Mouse (Mus musculus): ENCODE measurements around the gene Plcd3. TPM values are rescaled to one million over a fixed set of nuclear protein-coding genes. Genes with fewer than 3 reads are reported as not detected.

Gene Plcd3
- polyA plus RNA-seq, 1 experiment = 11.8 TPM

DNA sequence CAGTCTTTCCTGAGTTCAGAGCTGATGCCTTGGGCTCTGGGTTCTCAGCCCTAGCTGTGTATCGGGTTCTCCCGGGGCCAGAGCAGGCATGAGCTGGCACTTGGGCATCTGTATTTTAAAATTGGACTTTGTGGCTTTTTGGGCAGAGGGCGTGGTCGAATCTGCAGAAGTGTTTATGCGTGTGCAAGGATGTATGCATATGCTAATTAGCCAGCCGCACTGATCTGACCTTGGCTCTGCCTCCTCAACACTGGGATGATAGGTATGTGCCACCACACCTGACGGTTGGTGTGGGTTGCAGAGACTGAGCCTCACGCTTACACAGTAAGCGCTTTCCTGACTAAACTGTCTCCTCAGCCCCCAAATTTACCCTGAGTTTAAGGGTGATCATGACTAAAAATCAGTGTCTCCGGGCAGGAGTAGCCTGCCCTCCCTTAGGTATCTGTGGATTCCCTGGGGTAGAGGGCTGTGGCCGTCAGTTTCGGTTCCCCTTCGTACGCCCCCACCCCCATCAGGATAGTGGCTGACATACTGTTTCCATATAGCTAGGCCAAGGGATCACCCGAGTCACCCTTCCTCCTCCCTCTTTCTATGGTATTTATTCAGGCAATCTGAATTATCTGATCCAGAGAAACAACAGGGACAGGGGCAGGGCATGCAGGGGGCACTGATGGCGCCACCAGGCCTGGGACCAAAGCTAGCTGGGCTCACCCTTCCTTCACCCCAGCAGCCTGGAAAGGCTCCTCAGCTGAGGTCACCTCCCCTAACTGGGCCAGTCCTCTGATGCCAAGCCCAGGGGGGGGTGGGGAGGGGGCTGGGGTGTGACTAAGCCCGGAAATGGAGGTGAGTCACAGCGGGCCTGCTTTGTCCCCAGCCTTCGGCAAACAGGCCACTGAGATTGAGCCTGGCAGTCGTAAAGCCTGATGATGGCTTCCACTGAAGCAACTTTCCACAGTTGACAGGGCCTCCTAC lies 7.3 kb downstream of the Plcd3 start:
- DNase-seq = no peak
- no peak overlapping the region for H3K4me3 ChIP-seq (replicated peaks; ENCODE audit: insufficient read depth, low read depth, low read length)
- H3K27ac ChIP-seq (ENCODE audit: insufficient read depth, low read length) = no peak overlapping the region
- WGBS = 81% methylated on average over 20 of the region's 20 CpGs
- no peaks in the 10 kb centered on the region for H3K27me3 ChIP-seq (ENCODE audit: control insufficient read depth, insufficient read depth, low read length)
- no peaks in the 10 kb centered on the region; the same call in 1 of the 2 replicates for H3K4me1 ChIP-seq (ENCODE audit: control insufficient read depth, insufficient read depth, low read length)
- TF ChIP-seq POLR2A (IDR thresholded peaks at IDR 0.05; ENCODE audit: borderline replicate concordance, insufficient read depth, low read length) = no peak
- TF ChIP-seq CTCF (IDR thresholded peaks at IDR 0.05; ENCODE audit: borderline replicate concordance, insufficient read depth, low read depth, low read length) = no peak

DNA sequence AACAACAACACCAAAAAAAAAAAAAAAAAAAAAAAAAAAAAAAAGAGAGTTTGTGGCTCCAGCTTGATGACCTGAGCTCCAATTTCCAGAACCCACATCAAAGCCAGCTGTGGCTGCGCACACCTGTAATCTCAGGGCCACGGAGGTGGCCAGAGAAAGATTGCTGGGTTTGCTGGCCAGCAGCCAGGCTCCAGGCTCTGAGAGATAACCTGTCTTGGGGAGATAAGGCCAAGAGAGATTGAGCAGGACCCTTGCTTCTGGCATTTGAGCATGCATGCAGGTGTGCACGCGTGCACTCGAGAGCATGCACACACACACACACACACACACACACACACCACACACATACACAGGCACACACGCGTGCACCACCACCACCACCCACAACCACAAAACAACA lies 8.2 kb downstream of the Plcd3 start:
- Histone ChIP-seq H3K27me3 (ENCODE audit: control insufficient read depth, insufficient read depth, low read length) (no peaks in the 10 kb centered on the region), H3K4me3 (replicated peaks; ENCODE audit: insufficient read depth, low read depth, low read length) (no peak overlapping the region), H3K4me1 (ENCODE audit: control insufficient read depth, insufficient read depth, low read length) (no peaks in the 10 kb centered on the region; the same call in 1 of the 2 replicates), H3K27ac (ENCODE audit: insufficient read depth, low read length) (no peak overlapping the region)
- TF ChIP-seq POLR2A (IDR thresholded peaks at IDR 0.05; ENCODE audit: borderline replicate concordance, insufficient read depth, low read length) (no peak), CTCF (IDR thresholded peaks at IDR 0.05; ENCODE audit: borderline replicate concordance, insufficient read depth, low read depth, low read length) (no peak)
- 93% methylated on average over 7 of the region's 7 CpGs for WGBS
- no peak for DNase-seq

DNA sequence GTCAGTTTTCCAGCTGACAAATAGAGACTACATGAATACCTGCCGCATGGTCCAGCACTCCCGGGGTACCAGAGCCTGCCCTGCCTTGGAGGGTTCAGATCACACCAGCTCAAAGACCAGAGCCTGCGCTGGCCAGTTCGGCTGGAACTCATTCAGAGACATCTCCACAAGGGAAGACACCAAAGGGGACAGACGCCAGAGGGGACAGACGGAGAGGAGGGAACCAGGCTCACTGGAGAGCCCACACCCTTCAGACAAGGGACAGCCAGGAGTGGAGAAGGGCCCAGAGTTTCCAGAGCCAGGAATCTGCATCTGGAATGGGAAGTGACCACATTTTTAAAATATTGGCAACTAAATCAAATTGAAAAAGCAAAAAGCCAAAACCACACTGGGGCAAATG lies 19.8 kb downstream of the Plcd3 start:
- no peaks in the 10 kb centered on the region for H3K4me1 ChIP-seq (ENCODE audit: control insufficient read depth, insufficient read depth, low read length)
- no peak overlapping the region for H3K4me3 ChIP-seq (replicated peaks; ENCODE audit: insufficient read depth, low read depth, low read length)
- no peak overlapping the region for H3K27ac ChIP-seq (ENCODE audit: insufficient read depth, low read length)
- 66% methylated on average over 6 of the region's 6 CpGs for WGBS
- TF ChIP-seq POLR2A (IDR thresholded peaks at IDR 0.05; ENCODE audit: borderline replicate concordance, insufficient read depth, low read length) = no peak
- TF ChIP-seq CTCF (IDR thresholded peaks at IDR 0.05; ENCODE audit: borderline replicate concordance, insufficient read depth, low read depth, low read length) = no peak
- H3K27me3 ChIP-seq (ENCODE audit: control insufficient read depth, insufficient read depth, low read length) = no peaks in the 10 kb centered on the region
- DNase-seq = no peak

DNA sequence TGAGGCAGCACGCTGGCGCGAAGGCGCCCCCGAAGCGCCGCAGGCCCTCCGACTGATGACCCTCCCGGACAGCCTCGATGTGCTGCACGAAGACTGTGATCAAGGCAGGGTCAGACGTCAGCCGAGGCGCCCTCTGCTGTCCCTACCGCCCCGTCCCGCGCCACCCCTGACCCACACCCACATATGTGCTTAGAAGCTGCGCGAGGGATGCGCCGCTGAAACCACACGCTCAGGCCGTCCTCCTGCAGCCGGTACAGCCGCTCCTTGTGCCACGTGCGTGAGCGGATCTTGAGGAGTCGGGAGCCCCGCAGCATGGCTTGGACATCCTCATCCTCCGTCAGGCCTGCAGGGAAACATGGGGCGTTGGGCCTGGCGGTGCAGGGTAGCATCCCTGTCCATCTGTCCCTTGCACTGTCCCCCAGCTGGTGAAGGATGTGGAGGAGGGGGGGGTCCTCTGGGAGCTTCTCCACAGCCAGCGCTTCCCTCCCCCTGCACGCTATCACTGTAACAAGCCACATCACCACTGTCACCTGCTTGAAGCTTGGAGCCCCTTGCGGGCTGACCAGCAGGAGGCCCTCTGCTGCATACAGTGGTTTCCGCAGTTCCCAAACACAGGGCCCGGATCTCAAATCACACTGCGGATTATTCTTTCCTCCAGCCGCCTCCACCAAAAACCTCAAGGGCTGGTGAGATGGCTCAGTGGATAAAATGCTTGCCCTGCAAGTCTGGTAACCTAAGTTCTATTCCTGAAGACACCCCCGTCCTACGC lies 21.0 kb downstream of the Plcd3 start:
- Histone ChIP-seq H3K4me3 (replicated peaks; ENCODE audit: insufficient read depth, low read depth, low read length) (no peak overlapping the region), H3K27ac (ENCODE audit: insufficient read depth, low read length) (no peak overlapping the region), H3K4me1 (ENCODE audit: control insufficient read depth, insufficient read depth, low read length) (peaks cover 6% of the 10 kb centered on the region), H3K27me3 (ENCODE audit: control insufficient read depth, insufficient read depth, low read length) (no peaks in the 10 kb centered on the region)
- DNase-seq = no peak
- 9% methylated on average over 43 of the region's 43 CpGs for WGBS
- TF ChIP-seq CTCF (IDR thresholded peaks at IDR 0.05; ENCODE audit: borderline replicate concordance, insufficient read depth, low read depth, low read length) = no peak
- TF ChIP-seq POLR2A (IDR thresholded peaks at IDR 0.05; ENCODE audit: borderline replicate concordance, insufficient read depth, low read length) = no peak

DNA sequence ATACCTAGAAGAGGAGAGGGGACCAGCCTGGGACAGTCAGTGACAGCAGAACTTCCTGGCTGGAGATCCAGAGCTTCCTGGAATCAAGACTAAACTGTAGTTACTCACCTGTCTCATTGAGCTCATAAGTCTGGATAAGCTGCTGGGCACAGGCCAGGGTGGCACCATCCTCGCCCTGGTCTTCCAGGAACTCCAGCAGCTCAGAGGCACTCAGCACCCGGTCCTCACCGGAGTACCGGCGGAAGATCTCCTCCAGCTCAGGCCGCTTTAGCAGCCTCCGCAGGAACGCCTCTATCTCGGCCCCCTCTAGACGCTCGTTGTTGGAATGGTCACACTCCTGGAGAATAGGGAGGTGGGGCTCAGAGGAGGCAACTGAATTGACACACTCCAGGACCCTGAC lies 23.3 kb downstream of the Plcd3 start:
- TF ChIP-seq CTCF (IDR thresholded peaks at IDR 0.05; ENCODE audit: borderline replicate concordance, insufficient read depth, low read depth, low read length) (no peak), POLR2A (IDR thresholded peaks at IDR 0.05; ENCODE audit: borderline replicate concordance, insufficient read depth, low read length) (no peak)
- DNase-seq = no peak
- WGBS = 82% methylated on average over 11 of the region's 11 CpGs

DNA sequence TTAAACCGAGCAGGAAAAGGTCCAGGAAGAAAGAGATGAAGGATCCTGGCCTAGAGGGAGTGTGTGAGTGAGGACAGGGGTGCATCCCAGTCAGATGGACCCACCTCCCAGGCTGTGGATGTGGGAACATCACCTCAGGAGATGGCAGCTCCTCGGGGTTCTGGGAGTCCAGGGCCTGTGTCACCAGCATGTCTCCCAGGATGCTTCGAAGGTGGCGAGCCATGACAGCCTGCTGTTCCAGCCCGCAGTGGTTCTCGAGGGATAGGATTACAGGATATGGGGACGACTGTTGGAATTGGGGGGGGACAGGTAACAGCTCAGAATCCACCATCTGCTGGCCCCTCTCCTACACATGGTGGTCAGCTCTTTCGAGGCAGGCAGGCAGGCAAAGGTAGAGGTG lies 24.9 kb downstream of the Plcd3 start:
- Histone ChIP-seq H3K4me3 (replicated peaks; ENCODE audit: insufficient read depth, low read depth, low read length) (no peak overlapping the region), H3K27ac (ENCODE audit: insufficient read depth, low read length) (no peak overlapping the region), H3K4me1 (ENCODE audit: control insufficient read depth, insufficient read depth, low read length) (peaks cover 10% of the 10 kb centered on the region), H3K27me3 (ENCODE audit: control insufficient read depth, insufficient read depth, low read length) (no peaks in the 10 kb centered on the region)
- no peak for DNase-seq
- WGBS = 81% methylated on average over 8 of the region's 8 CpGs
- TF ChIP-seq POLR2A (IDR thresholded peaks at IDR 0.05; ENCODE audit: borderline replicate concordance, insufficient read depth, low read length) (no peak), CTCF (IDR thresholded peaks at IDR 0.05; ENCODE audit: borderline replicate concordance, insufficient read depth, low read depth, low read length) (no peak)

More for the DNA sequence above, 23.3 kb downstream of the Plcd3 start:
- Histone ChIP-seq H3K4me3 (replicated peaks; ENCODE audit: insufficient read depth, low read depth, low read length) (no peak overlapping the region), H3K27ac (ENCODE audit: insufficient read depth, low read length) (no peak overlapping the region), H3K4me1 (ENCODE audit: control insufficient read depth, insufficient read depth, low read length) (peaks cover 10% of the 10 kb centered on the region), H3K27me3 (ENCODE audit: control insufficient read depth, insufficient read depth, low read length) (no peaks in the 10 kb centered on the region)

DNA sequence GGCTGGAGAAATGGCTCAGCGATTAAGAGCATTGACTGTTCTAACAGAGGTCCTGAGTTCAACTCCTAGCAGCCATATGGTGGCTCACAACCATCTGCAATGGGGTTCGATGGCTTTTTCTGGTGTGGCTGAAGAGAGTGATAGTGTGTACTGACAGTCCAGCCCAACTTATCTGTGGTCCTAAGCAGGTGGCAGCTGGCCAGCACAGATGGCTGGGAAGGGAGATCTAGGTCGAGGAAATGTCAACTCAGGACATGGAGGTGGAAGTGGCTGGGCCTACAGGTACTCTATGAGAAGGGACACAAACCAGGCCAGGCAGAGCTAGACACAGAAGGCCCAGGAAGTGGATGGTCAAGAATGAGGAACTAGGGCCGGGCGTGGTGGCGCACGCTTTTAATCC lies 25.4 kb downstream of the Plcd3 start:
- TF ChIP-seq CTCF (IDR thresholded peaks at IDR 0.05; ENCODE audit: borderline replicate concordance, insufficient read depth, low read depth, low read length) (no peak), POLR2A (IDR thresholded peaks at IDR 0.05; ENCODE audit: borderline replicate concordance, insufficient read depth, low read length) (no peak)
- 59% methylated on average over 7 of the region's 7 CpGs for WGBS
- peak; percentile 57 to 78 for DNase-seq

More for the DNA sequence above, 25.4 kb downstream of the Plcd3 start:
- no peak overlapping the region for H3K4me3 ChIP-seq (replicated peaks; ENCODE audit: insufficient read depth, low read depth, low read length)
- H3K27me3 ChIP-seq (ENCODE audit: control insufficient read depth, insufficient read depth, low read length) = no peaks in the 10 kb centered on the region
- H3K4me1 ChIP-seq (ENCODE audit: control insufficient read depth, insufficient read depth, low read length) = peaks cover 10% of the 10 kb centered on the region
- no peak overlapping the region for H3K27ac ChIP-seq (ENCODE audit: insufficient read depth, low read length)
